Mouse (Mus musculus): ENCODE measurements around the gene Tmem167. TPM values are rescaled to one million over a fixed set of nuclear protein-coding genes. Genes with fewer than 3 reads are reported as not detected.
"Not testable (repeated sequence)": the region's sequence is repeated elsewhere in the genome, so short reads cannot be mapped to it uniquely, and the experiment has no call there.

Gene Tmem167
- 74.4 and 78.5 TPM in 2 replicates for polyA plus RNA-seq (2014; fragmentation: Nextera tagmentation; extraction: Ambion mirVana)

DNA sequence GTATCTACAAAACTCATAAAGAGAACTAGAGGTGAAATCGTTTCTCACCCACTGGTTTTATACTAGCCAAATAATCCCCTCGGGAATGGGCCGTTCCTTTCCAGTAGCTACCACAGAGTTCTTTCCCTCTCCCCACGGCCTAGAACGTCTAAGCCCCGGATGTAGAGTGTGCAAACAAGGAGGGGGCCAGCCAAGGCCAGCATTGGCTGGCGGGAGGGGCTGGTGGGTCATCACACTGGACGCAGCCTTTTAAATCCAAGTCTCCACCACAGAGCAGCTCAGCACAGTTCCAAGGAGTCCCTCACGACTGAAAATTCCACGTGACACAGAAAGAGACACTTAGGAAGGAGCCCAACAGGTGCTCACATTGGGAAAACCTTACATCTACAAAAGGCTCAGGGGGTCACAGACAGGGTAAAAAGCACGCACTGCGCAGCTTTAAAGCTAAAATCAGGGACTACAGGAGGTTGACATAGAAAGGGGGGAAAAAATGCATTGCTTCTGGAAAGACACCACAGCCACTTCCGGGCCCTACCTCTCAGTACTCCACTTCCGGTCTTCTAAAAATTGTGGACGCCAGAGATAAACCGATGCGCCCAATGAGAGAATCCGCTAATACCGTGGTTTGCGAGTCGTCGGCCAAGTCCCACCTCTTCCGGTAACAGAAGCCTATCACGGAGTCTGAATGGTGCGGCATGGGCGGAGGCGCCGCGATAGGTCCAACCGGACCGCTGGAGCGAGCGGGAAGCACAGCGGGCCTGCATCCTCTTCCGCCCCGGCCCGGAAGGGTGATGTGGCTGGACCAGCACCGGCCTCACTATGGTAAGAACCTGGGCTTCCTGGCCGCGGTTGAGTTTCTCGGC lies at the start of gene Tmem167, which contains the start of gene Xrcc4:
Gene Tmem167, plus strand, starts transcription at position 162 of the 863 bp plus-strand sequence.
Gene Xrcc4, minus strand, starts transcription at position 647 of the 863 bp plus-strand sequence.
- no peaks in the 10 kb centered on the region for H3K9me3 ChIP-seq (ENCODE audit: control insufficient read depth, low read depth, low read length)
- peak; percentile 100 for ATAC-seq (ENCODE audit: insufficient number of reproducible peaks, insufficient read depth, low FRiP score, low read depth)
- H3K9ac ChIP-seq (replicated peaks; ENCODE audit: low read depth, low read length): peak within 1 kb of the TSS; percentile 55
- no peaks in the 10 kb centered on the region for H3K36me3 ChIP-seq (ENCODE audit: control insufficient read depth, insufficient read depth, low read length)
- H3K27me3 ChIP-seq (ENCODE audit: control insufficient read depth, insufficient read depth, low read length): no peaks in the 10 kb centered on the region
- 3% methylated on average over 41 of the region's 41 CpGs for WGBS
- H3K27ac ChIP-seq (ENCODE audit: low read length): peak within 1 kb of the TSS; percentile 93
- peak within 1 kb of the TSS; percentile 88 for H3K4me2 ChIP-seq (replicated peaks; ENCODE audit: low read depth, low read length)
- no peaks in the 10 kb centered on the region for H3K4me1 ChIP-seq (ENCODE audit: control insufficient read depth, insufficient read depth, low read length)
- peak within 1 kb of the TSS; percentile 87 for H3K4me3 ChIP-seq (ENCODE audit: low read depth, low read length)

DNA sequence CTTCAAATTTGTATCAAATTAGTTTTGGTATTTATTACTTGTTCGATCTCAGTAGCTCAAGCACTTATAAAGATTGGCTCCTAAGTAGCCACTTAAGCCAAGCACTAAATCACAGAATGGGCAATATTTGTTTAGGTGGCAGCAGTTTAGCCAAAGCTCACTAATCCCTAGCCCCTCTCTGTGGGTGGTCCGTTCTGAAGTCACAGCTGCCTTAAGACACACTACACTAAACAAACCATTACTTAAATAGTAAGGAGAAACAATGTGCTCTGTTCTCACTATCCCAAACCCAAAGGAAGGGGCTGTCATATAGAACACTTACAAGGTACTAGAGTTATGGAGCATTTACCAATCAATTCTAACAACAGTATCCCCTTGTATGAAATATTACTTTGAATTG lies 49.3 kb upstream of the Tmem167 start:
- no peak overlapping the region for H3K4me2 ChIP-seq (replicated peaks; ENCODE audit: low read depth, low read length)
- ATAC-seq (ENCODE audit: insufficient number of reproducible peaks, insufficient read depth, low FRiP score, low read depth): no peak
- 4% methylated on average over 2 of the region's 2 CpGs for WGBS
- H3K27ac ChIP-seq (ENCODE audit: low read length): no peak overlapping the region
- H3K4me3 ChIP-seq (ENCODE audit: low read depth, low read length): no peak overlapping the region
- no peaks in the 10 kb centered on the region for H3K27me3 ChIP-seq (ENCODE audit: control insufficient read depth, insufficient read depth, low read length)
- H3K9me3 ChIP-seq (ENCODE audit: control insufficient read depth, low read depth, low read length): no peaks in the 10 kb centered on the region
- no peaks in the 10 kb centered on the region for H3K4me1 ChIP-seq (ENCODE audit: control insufficient read depth, insufficient read depth, low read length)
- H3K36me3 ChIP-seq (ENCODE audit: control insufficient read depth, insufficient read depth, low read length): no peaks in the 10 kb centered on the region
- H3K9ac ChIP-seq (replicated peaks; ENCODE audit: low read depth, low read length): no peak overlapping the region

DNA sequence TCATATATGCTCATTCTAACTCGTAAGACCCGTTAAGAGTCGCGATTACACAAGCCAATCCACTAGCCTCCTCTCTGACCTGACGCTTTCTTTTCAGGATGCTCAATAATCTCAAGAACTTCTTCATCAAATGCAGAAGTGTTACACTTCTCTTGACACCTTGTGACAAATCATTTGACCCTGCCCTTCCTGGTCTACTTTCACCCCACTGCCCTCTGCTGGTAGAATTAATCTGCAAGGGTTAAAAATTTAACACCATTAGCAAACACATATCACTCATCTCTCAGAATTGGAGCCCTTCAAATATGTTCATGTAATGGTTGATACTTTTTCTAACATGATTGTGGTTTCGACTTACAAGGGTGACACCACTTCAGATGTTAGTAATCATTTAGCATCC lies 37.2 kb upstream of the Tmem167 start:
- H3K36me3 ChIP-seq (ENCODE audit: control insufficient read depth, insufficient read depth, low read length): no peaks in the 10 kb centered on the region
- no peak overlapping the region for H3K4me2 ChIP-seq (replicated peaks; ENCODE audit: low read depth, low read length)
- no peak overlapping the region for H3K27ac ChIP-seq (ENCODE audit: low read length)
- no peak for ATAC-seq (ENCODE audit: insufficient number of reproducible peaks, insufficient read depth, low FRiP score, low read depth)
- H3K9ac ChIP-seq (replicated peaks; ENCODE audit: low read depth, low read length): no peak overlapping the region
- no peaks in the 10 kb centered on the region for H3K9me3 ChIP-seq (ENCODE audit: control insufficient read depth, low read depth, low read length)
- no peak overlapping the region for H3K4me3 ChIP-seq (ENCODE audit: low read depth, low read length)
- no peaks in the 10 kb centered on the region for H3K4me1 ChIP-seq (ENCODE audit: control insufficient read depth, insufficient read depth, low read length)
- 74% methylated on average over 6 of the region's 6 CpGs for WGBS
- no peaks in the 10 kb centered on the region for H3K27me3 ChIP-seq (ENCODE audit: control insufficient read depth, insufficient read depth, low read length)

DNA sequence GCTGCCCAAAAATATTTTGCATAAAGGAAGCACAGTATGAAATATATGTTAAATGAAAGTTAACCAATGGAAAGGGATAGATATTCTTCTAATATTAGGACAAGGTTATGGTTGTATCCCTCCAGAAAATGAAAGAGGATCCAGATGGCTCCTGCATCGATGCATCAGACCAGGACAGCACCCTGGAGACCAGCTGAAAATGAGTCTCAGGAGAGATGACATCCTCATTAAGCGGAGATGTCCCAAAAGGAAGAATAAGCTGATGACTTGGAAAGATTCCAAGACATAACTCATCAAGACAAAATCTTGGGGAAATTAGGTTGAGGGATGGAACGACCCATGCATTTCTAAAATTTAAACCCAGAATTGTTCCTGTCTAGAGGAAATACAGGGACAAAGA lies 36.5 kb upstream of the Tmem167 start:
- WGBS: 80% methylated on average over 3 of the region's 3 CpGs
- Histone ChIP-seq H3K27ac (ENCODE audit: low read length) (no peak overlapping the region), H3K4me1 (ENCODE audit: control insufficient read depth, insufficient read depth, low read length) (no peaks in the 10 kb centered on the region), H3K27me3 (ENCODE audit: control insufficient read depth, insufficient read depth, low read length) (no peaks in the 10 kb centered on the region), H3K4me3 (ENCODE audit: low read depth, low read length) (no peak overlapping the region), H3K9ac (replicated peaks; ENCODE audit: low read depth, low read length) (no peak overlapping the region), H3K4me2 (replicated peaks; ENCODE audit: low read depth, low read length) (no peak overlapping the region), H3K9me3 (ENCODE audit: control insufficient read depth, low read depth, low read length) (no peaks in the 10 kb centered on the region), H3K36me3 (ENCODE audit: control insufficient read depth, insufficient read depth, low read length) (no peaks in the 10 kb centered on the region)
- ATAC-seq (ENCODE audit: insufficient number of reproducible peaks, insufficient read depth, low FRiP score, low read depth): no peak

GRCm38 (mm10) chr13:90061877-90062276 lies 27.0 kb upstream of the Tmem167 start:
- H3K27me3 ChIP-seq (ENCODE audit: control insufficient read depth, insufficient read depth, low read length): no peaks in the 10 kb centered on the region
- no peaks in the 10 kb centered on the region for H3K36me3 ChIP-seq (ENCODE audit: control insufficient read depth, insufficient read depth, low read length)
- no peak overlapping the region for H3K27ac ChIP-seq (ENCODE audit: low read length)
- ATAC-seq (ENCODE audit: insufficient number of reproducible peaks, insufficient read depth, low FRiP score, low read depth): no peak
- no peak overlapping the region for H3K4me2 ChIP-seq (replicated peaks; ENCODE audit: low read depth, low read length)
- H3K9me3 ChIP-seq (ENCODE audit: control insufficient read depth, low read depth, low read length): no peaks in the 10 kb centered on the region
- WGBS: 76% methylated on average over 1 of the region's 1 CpGs
- no peak overlapping the region for H3K9ac ChIP-seq (replicated peaks; ENCODE audit: low read depth, low read length)
- no peak overlapping the region for H3K4me3 ChIP-seq (ENCODE audit: low read depth, low read length)
- H3K4me1 ChIP-seq (ENCODE audit: control insufficient read depth, insufficient read depth, low read length): no peaks in the 10 kb centered on the region

- H3K36me3 ChIP-seq (ENCODE audit: control insufficient read depth, insufficient read depth, low read length): no peaks in the 10 kb centered on the region
- peak overlapping the region; percentile 87 for H3K4me3 ChIP-seq (ENCODE audit: low read depth, low read length)
- H3K9me3 ChIP-seq (ENCODE audit: control insufficient read depth, low read depth, low read length): no peaks in the 10 kb centered on the region
- 0% methylated on average over 27 of the region's 27 CpGs for WGBS
- H3K4me2 ChIP-seq (replicated peaks; ENCODE audit: low read depth, low read length): peak overlapping the region; percentile 62
- peak overlapping the region; percentile 93 for H3K27ac ChIP-seq (ENCODE audit: low read length)
- peak; percentile 70 for ATAC-seq (ENCODE audit: insufficient number of reproducible peaks, insufficient read depth, low FRiP score, low read depth)
- no peaks in the 10 kb centered on the region for H3K27me3 ChIP-seq (ENCODE audit: control insufficient read depth, insufficient read depth, low read length)
- H3K9ac ChIP-seq (replicated peaks; ENCODE audit: low read depth, low read length): peak overlapping the region; percentile 55
- no peaks in the 10 kb centered on the region for H3K4me1 ChIP-seq (ENCODE audit: control insufficient read depth, insufficient read depth, low read length)
Observed at GRCm38 (mm10) chr13:90089825-90090183, 881 bp downstream of the Tmem167 start.

DNA sequence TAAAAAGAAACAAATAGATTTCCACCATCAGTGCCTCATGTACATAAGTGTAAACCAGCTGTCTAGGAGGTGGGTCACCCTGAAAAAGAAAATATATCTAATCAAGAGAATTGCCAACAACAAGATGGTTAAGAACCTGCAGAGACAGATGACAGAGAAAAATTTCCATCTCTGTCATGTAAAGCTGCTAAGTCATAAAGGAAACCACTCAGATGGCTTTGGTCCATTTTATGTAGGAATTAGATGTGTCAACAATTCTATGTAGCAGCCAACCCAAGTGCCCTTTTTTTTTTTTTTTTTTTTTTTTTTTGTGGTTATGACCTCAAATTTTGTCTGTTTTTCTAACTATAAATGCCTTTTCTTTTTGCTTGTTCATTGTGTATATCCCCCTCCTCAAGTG lies 12.6 kb downstream of the Tmem167 start:
- H3K36me3 ChIP-seq (ENCODE audit: control insufficient read depth, insufficient read depth, low read length): peaks cover 27% of the 10 kb centered on the region
- H3K9me3 ChIP-seq (ENCODE audit: control insufficient read depth, low read depth, low read length): no peaks in the 10 kb centered on the region
- no peak overlapping the region for H3K4me2 ChIP-seq (replicated peaks; ENCODE audit: low read depth, low read length)
- no peaks in the 10 kb centered on the region for H3K27me3 ChIP-seq (ENCODE audit: control insufficient read depth, insufficient read depth, low read length)
- H3K9ac ChIP-seq (replicated peaks; ENCODE audit: low read depth, low read length): no peak overlapping the region
- no peak overlapping the region for H3K27ac ChIP-seq (ENCODE audit: low read length)
- H3K4me3 ChIP-seq (ENCODE audit: low read depth, low read length): no peak overlapping the region
- no peaks in the 10 kb centered on the region for H3K4me1 ChIP-seq (ENCODE audit: control insufficient read depth, insufficient read depth, low read length)
- ATAC-seq (ENCODE audit: insufficient number of reproducible peaks, insufficient read depth, low FRiP score, low read depth): no peak

GRCm38 (mm10) chr13:90106139-90106538 lies 17.2 kb downstream of the Tmem167 start:
- 83% methylated on average over 7 of the region's 7 CpGs for WGBS
- Histone ChIP-seq H3K9me3 (ENCODE audit: control insufficient read depth, low read depth, low read length) (no peaks in the 10 kb centered on the region), H3K4me3 (ENCODE audit: low read depth, low read length) (no peak overlapping the region), H3K9ac (replicated peaks; ENCODE audit: low read depth, low read length) (no peak overlapping the region), H3K36me3 (ENCODE audit: control insufficient read depth, insufficient read depth, low read length) (peaks cover 19% of the 10 kb centered on the region), H3K27ac (ENCODE audit: low read length) (no peak overlapping the region), H3K27me3 (ENCODE audit: control insufficient read depth, insufficient read depth, low read length) (no peaks in the 10 kb centered on the region), H3K4me1 (ENCODE audit: control insufficient read depth, insufficient read depth, low read length) (no peaks in the 10 kb centered on the region), H3K4me2 (replicated peaks; ENCODE audit: low read depth, low read length) (no peak overlapping the region)
- no peak for ATAC-seq (ENCODE audit: insufficient number of reproducible peaks, insufficient read depth, low FRiP score, low read depth)

DNA sequence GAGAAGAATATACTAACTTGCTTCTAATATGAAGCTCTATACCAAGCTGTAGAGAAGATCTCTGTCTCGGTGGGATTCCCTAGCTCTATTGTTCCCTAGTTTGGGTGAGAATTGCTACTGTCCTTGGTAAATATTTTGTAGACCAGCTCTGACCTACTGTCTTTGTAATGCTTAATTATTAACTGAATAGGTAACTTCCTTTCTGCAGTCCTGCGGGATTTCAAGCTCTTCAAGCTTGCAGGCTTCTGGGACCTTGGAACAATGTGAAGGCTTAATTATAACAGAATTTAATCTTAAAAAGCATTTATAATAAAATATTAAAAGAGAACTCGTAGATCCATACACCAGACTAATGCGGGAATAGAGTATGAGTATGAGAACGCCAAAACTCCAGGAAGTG lies 19.8 kb downstream of the Tmem167 start:
- not testable (repeated sequence) for H3K27me3 ChIP-seq (ENCODE audit: control insufficient read depth, insufficient read depth, low read length); H3K27ac ChIP-seq (ENCODE audit: low read length); H3K9ac ChIP-seq (replicated peaks; ENCODE audit: low read depth, low read length); H3K4me2 ChIP-seq (replicated peaks; ENCODE audit: low read depth, low read length); H3K9me3 ChIP-seq (ENCODE audit: control insufficient read depth, low read depth, low read length); ATAC-seq (ENCODE audit: insufficient number of reproducible peaks, insufficient read depth, low FRiP score, low read depth); H3K4me3 ChIP-seq (ENCODE audit: low read depth, low read length); H3K4me1 ChIP-seq (ENCODE audit: control insufficient read depth, insufficient read depth, low read length)
- 91% methylated on average over 5 of the region's 5 CpGs for WGBS
- H3K36me3 ChIP-seq (ENCODE audit: control insufficient read depth, insufficient read depth, low read length): peaks cover 12% of the 10 kb centered on the region
